Mouse (Mus musculus) kidney, postnatal 0 days (tissue): ENCODE results near the gene Tmc7. TPM values are rescaled to one million over a fixed set of nuclear protein-coding genes. Genes with fewer than 3 reads are reported as not detected.
A peak's percentile ranks its signal among the peaks of the same experiment; 100 is the strongest.

Source experiments
- ATAC-seq: fragments of 200-750 bp; cut with Nextera tagmentation; replicated peaks from 2 replicates; pipeline ENCODE4 v1.8.0; 2017; ENCODE audit warnings: low read depth, moderate number of reproducible peaks, moderate TSS enrichment, moderate library complexity; ENCODE audit not compliant: low FRiP score
- DNase-seq: peaks from one replicate; pipeline ENCODE4 v3.0.0-alpha.2; 2016; ENCODE audit warnings: low spot score
- H3K27ac ChIP-seq: fragments of 300-500 bp; sonication (generic); 2 replicates; pipeline ENCODE4 v1.5.1; 2014; ENCODE audit warnings: mild to moderate bottlenecking
- H3K27me3 ChIP-seq: fragments of 300-500 bp; sonication (generic); 2 replicates; pipeline ENCODE4 v1.6.1; 2014; ENCODE audit warnings: low read length, mixed read lengths; ENCODE audit not compliant: insufficient read depth
- H3K36me3 ChIP-seq: fragments of 300-500 bp; sonication (generic); 2 replicates; pipeline ENCODE4 v1.6.1; 2014; ENCODE audit warnings: low read length, mixed read lengths; ENCODE audit not compliant: insufficient read depth
- H3K4me1 ChIP-seq: fragments of 300-500 bp; sonication (generic); replicated peaks from 2 replicates; pipeline ENCODE4 v1.6.1; 2014; ENCODE audit warnings: antibody characterized with exemption, low read length, mixed read lengths; ENCODE audit not compliant: insufficient read depth
- H3K4me2 ChIP-seq: fragments of 300-500 bp; sonication (generic); 2 replicates; pipeline ENCODE4 v1.6.1; 2014; ENCODE audit warnings: mild to moderate bottlenecking, low read length, moderate library complexity, mixed read lengths
- H3K4me3 ChIP-seq: fragments of 300-500 bp; sonication (generic); replicated peaks from 2 replicates; pipeline ENCODE4 v1.5.1; 2014; ENCODE audit warnings: low read depth, low read length
- H3K9ac ChIP-seq: fragments of 300-500 bp; sonication (generic); 2 replicates; pipeline ENCODE4 v1.6.1; 2014; ENCODE audit warnings: low read depth, low read length
- H3K9me3 ChIP-seq: fragments of 300-500 bp; sonication (generic); replicated peaks from 2 replicates; pipeline ENCODE4 v1.6.1; 2016; ENCODE audit warnings: low read length, inconsistent platforms, mixed read lengths
- CTCF ChIP-seq: IDR thresholded peaks from 2 replicates; pipeline ENCODE4 v1.5.1; 2016; ENCODE audit warnings: antibody characterized with exemption, low read depth, mild to moderate bottlenecking, moderate library complexity
- WGBS: fragments of 180-500 bp; shearing (Covaris S2); extraction: QIAGEN DNeasy Blood & Tissue Kit; methylation state at CpG from one replicate; pipeline ENCODE4 v1.1.7; 2014; 5-methylcytosine and 5-hydroxymethylcytosine counted together
- polyA plus RNA-seq: library from polyadenylated mRNA; unstranded; fragments of >200 nt; fragmentation: Nextera tagmentation; extraction: Ambion mirVana; gene quantifications from 2 replicates; pipeline ENCODE4 v1.2.1, GENCODE M21; 2015

The Tmc7 gene
- polyA plus RNA-seq, 1 experiment from 2014 or later: 1.3 TPM

DNA sequence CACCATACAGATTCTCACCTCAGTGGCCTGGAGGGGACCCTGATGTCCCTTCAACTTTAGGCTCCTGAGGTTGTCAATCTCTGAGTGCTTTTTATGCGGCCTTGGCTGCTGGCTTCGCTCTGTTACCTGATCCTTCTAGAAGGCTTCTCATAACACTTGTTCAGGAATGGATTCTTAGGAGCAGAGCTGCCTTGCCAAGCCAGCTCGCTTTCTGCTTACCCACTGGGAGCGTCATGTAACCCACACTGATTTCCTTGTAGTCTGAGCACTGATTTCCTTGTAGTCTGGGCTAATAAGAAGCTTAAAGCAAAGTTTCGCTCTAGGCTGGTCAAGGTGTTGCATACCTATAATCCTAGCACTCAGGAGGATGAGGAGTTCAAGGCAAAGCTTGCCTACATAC, 33.6 kb upstream of the Tmc7 start:
- ATAC-seq (no peak), DNase-seq (no peak)
- Histone ChIP-seq H3K4me1 (no peaks in the 10 kb centered on the region), H3K27ac (no peak overlapping the region), H3K27me3 (no peaks in the 10 kb centered on the region), H3K9me3 (no peaks in the 10 kb centered on the region), H3K4me3 (no peak overlapping the region), H3K4me2 (no peak overlapping the region), H3K36me3 (no peaks in the 10 kb centered on the region), H3K9ac (no peak overlapping the region)
- 60% methylated on average over 5 of the region's 5 CpGs for WGBS
- no peak for TF ChIP-seq CTCF

DNA sequence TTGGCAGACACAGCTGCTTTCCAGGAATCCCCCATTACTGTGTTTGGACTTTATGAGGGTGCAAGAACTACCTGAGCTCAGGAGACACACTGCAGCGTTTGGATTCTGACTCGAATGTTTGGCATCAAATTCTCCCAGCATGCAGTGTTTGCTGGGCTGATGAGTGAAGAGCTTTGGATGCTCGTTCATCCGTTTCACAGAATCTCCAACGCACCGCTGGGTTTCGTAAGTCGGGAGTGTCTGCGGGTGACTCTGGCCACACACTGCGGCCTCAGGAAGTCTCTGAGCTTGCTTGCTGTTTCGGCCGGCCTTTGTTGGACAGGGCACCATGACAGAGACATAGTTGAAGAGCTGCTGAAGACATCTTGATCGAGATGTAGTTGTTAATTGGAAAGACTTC, 29.5 kb upstream of the Tmc7 start:
- H3K4me3 ChIP-seq: no peak overlapping the region
- no peak overlapping the region for H3K27ac ChIP-seq
- ATAC-seq: 0 out of 2 replicates have a peak, but pooled peaks have one; percentile 49
- TF ChIP-seq CTCF: no peak
- H3K9me3 ChIP-seq: no peaks in the 10 kb centered on the region
- WGBS: 33% methylated on average over 13 of the region's 13 CpGs
- H3K4me2 ChIP-seq: no peak overlapping the region
- H3K4me1 ChIP-seq: no peaks in the 10 kb centered on the region
- peak; percentile 34 for DNase-seq
- H3K27me3 ChIP-seq: no peaks in the 10 kb centered on the region
- no peak overlapping the region for H3K9ac ChIP-seq
- H3K36me3 ChIP-seq: no peaks in the 10 kb centered on the region

DNA sequence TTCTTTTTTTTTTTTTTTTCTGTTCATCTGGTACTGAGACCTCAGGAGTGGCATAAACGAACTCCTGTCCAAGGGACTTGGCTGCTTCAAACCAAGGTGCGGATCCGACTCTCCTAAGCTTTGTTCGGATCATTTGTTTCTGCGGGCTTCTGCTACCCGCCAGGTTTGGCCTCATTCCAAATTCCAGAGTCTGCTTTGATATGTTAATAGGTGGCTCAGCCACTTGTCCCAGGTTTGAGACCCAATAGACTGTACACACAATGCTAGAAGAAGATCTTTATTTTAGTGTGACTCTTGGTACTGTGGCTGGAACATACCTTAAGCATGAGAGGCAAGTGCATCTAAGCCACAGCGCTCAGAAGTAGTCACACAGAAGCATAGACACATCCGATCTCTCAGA, 27.4 kb upstream of the Tmc7 start:
- ATAC-seq (0 out of 2 replicates have a peak, but pooled peaks have one; percentile 25), DNase-seq (no peak)

DNA sequence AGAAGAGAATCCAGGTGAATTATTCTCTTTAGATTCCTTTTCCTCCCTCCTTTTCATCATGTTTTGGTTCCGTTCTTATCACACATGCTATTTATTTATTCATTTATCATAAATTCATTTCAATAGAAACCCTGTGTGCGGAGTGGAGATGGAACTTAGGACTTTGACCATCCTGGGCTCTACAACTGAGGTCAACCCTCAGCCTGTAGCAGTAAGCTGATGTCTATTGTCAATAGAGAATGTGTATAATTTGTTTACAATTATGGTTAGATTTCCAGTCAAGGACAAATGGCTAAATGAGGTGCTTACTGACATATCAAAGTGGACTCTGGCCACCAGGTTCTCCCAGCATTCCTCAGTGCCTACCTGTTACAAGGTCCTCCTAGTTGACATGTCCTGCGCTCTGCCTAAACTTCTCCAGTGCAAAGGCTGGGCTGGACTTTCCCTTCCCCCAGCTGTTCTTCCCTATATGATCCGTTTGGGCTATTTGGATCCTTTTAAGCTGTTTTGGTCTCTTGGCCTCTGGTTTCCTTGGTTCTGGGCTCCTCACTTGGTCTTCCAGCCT, 26.7 kb upstream of the Tmc7 start:
- Histone ChIP-seq H3K4me1 (no peaks in the 10 kb centered on the region), H3K4me3 (no peak overlapping the region), H3K9me3 (no peaks in the 10 kb centered on the region), H3K27ac (no peak overlapping the region), H3K4me2 (no peak overlapping the region), H3K9ac (no peak overlapping the region), H3K36me3 (no peaks in the 10 kb centered on the region), H3K27me3 (no peaks in the 10 kb centered on the region)
- ATAC-seq (no peak), DNase-seq (no peak)
- WGBS: 78% methylated on average over 4 of the region's 4 CpGs
- no peak for TF ChIP-seq CTCF

More for the DNA sequence above, 27.4 kb upstream of the Tmc7 start:
- 56% methylated on average over 8 of the region's 8 CpGs for WGBS
- Histone ChIP-seq H3K4me2 (no peak overlapping the region), H3K27ac (no peak overlapping the region), H3K9me3 (no peaks in the 10 kb centered on the region), H3K27me3 (no peaks in the 10 kb centered on the region), H3K9ac (no peak overlapping the region), H3K36me3 (no peaks in the 10 kb centered on the region), H3K4me1 (no peaks in the 10 kb centered on the region), H3K4me3 (no peak overlapping the region)
- no peak for TF ChIP-seq CTCF

DNA sequence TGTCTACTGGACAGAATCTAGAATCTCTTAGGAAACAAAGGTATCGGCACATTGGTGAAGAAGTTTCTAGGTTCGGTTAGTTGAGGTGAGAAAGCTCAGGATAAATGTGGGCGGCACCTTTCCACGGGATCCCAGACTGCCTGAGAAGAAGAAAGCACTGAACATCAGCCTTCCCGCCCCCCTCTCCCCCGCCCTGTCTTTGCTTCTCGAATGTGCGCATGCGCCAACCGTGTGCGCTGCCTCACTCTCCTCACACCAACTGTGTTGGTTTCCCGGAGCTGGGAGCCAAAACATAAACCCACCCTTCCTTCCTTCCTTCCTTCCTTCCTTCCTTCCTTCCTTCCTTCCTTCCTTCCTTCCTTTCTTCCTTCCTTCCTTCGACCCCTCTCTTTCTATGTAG, 26.2 kb upstream of the Tmc7 start:
- DNase-seq (no peak), ATAC-seq (no peak)
- Histone ChIP-seq H3K27me3 (no peaks in the 10 kb centered on the region), H3K4me3 (no peak overlapping the region), H3K4me1 (no peaks in the 10 kb centered on the region), H3K36me3 (no peaks in the 10 kb centered on the region), H3K9me3 (no peaks in the 10 kb centered on the region), H3K27ac (no peak overlapping the region), H3K4me2 (no peak overlapping the region), H3K9ac (no peak overlapping the region)
- TF ChIP-seq CTCF: no peak
- WGBS: 84% methylated on average over 13 of the region's 13 CpGs

DNA sequence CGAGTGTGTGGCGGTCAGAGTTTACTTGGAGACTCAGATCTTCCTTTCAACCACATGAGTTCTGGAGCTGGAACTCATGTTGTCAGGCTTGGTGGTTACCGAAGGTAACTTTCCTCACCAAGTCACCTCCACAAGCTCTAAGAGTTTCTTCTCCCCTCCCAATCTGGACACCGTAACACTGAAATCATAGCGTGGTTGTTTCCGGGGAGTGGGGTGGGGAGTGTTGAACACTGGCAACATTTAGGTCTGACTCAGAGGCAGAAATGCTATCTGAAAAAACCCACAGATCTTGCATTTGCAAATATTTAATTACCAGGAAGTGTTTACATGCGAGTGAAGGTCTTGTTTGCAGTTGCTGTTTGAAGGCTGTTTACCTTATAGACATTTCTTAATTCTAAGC, 25.3 kb upstream of the Tmc7 start:
- H3K27me3 ChIP-seq: no peaks in the 10 kb centered on the region
- no peak for ATAC-seq

DNA sequence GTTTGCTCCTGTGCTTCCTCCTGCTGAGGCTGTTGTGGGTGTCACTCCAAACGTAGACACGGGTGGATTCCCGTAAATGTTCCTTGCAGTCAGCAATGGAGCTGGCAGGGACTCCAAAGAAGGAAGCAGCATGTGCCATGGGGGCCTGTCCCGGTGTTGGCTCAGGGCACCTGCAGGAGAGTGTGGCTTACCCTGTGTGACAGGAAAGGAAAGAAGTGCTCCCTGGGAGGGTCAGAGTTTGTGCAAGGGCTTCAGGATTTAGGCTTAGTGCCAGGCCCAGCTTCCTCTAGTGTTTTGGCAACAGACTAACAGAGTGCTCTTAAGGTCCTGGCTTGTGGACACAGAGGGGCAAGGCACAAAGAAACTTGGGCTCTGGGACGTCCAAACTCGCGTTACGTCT, 20.3 kb upstream of the Tmc7 start:
- 74% methylated on average over 8 of the region's 8 CpGs for WGBS
- DNase-seq: no peak
- H3K4me2 ChIP-seq: no peak overlapping the region
- no peak for ATAC-seq
- no peaks in the 10 kb centered on the region for H3K4me1 ChIP-seq
- no peaks in the 10 kb centered on the region for H3K36me3 ChIP-seq
- H3K9me3 ChIP-seq: no peaks in the 10 kb centered on the region
- TF ChIP-seq CTCF: no peak
- no peak overlapping the region for H3K4me3 ChIP-seq
- H3K9ac ChIP-seq: no peak overlapping the region
- no peaks in the 10 kb centered on the region for H3K27me3 ChIP-seq
- no peak overlapping the region for H3K27ac ChIP-seq

More for the DNA sequence above, 25.3 kb upstream of the Tmc7 start:
- Histone ChIP-seq H3K27ac (no peak overlapping the region), H3K4me2 (no peak overlapping the region), H3K9me3 (no peaks in the 10 kb centered on the region), H3K36me3 (no peaks in the 10 kb centered on the region), H3K4me3 (no peak overlapping the region), H3K9ac (no peak overlapping the region), H3K4me1 (no peaks in the 10 kb centered on the region)
- TF ChIP-seq CTCF: no peak
- WGBS: 92% methylated on average over 7 of the region's 7 CpGs
- no peak for DNase-seq
